Mouse (Mus musculus) myocyte (in vitro differentiated cells): Measurements from ENCODE around the gene Adipor1.

Experiments used
- MAX ChIP-seq: IDR thresholded peaks from one replicate; pipeline ENCODE4 v1.6.1; 2011; ENCODE audit warnings: low read depth, mild to moderate bottlenecking, control low read depth
- MYOD1 ChIP-seq, 3 experiments: IDR thresholded peaks; one replicate each; pipeline ENCODE4 v1.6.1; 2011; ENCODE audit warnings: control low read depth in 2 of 3, low read depth in 2 of 3, mild to moderate bottlenecking in 2 of 3, moderate library complexity in 1 of 3; ENCODE audit not compliant: insufficient read length in 2 of 3, control insufficient read depth in 1 of 3
- MYOG ChIP-seq, 3 experiments: IDR thresholded peaks; one replicate each; pipeline ENCODE4 v1.6.1; 2011; ENCODE audit warnings: control low read depth in 2 of 3, low read depth in 2 of 3, mild to moderate bottlenecking in 2 of 3; ENCODE audit not compliant: insufficient read length in 2 of 3, control insufficient read depth in 1 of 3, insufficient read depth in 1 of 3
- POLR2A ChIP-seq: IDR thresholded peaks from one replicate; pipeline ENCODE4 v1.6.1; 2011; ENCODE audit warnings: low read depth, mild to moderate bottlenecking, control low read depth, moderate library complexity; ENCODE audit not compliant: insufficient read length
- POLR2AphosphoS2 ChIP-seq: IDR thresholded peaks from one replicate; pipeline ENCODE4 v1.6.1; 2011; ENCODE audit warnings: low read depth, control low read depth; ENCODE audit not compliant: insufficient read length
- REST ChIP-seq: IDR thresholded peaks from one replicate; pipeline ENCODE4 v1.6.1; 2011; ENCODE audit warnings: mild to moderate bottlenecking, control low read depth, moderate library complexity; ENCODE audit not compliant: insufficient read depth, insufficient read length
- TCF3 ChIP-seq: IDR thresholded peaks from one replicate; pipeline ENCODE4 v1.6.1; 2011; ENCODE audit warnings: low read depth, control low read depth; ENCODE audit not compliant: insufficient read length
- USF1 ChIP-seq: IDR thresholded peaks from one replicate; pipeline ENCODE4 v1.6.1; 2011; ENCODE audit warnings: low read depth, mild to moderate bottlenecking, control low read depth, moderate library complexity

DNA sequence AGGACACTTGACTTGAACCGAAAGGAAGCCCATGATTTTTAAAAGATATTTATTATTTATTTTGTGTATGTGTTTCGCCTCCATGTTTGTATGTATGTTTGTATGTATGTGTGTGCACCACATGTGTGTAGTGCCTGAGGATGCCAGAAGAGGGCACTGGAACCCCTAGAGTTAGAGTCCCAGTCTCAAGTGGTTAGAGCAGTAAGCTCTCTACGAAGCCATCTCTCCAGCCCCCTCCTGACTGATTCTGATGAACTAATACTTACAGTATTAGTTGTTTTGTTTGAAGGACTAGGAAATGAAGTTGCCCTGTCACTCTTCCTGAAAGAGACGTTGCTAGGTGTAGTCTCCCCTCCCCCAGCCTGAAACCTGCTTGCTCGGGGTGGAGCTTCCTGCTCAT, 15.4 kb upstream of the Adipor1 start:
- TF ChIP-seq MYOG (IDR thresholded peaks at IDR 0.05; ENCODE audit: control insufficient read depth in 1 of 3, insufficient read depth in 1 of 3, insufficient read length in 2 of 3, low read depth in 2 of 3), result no peak
- TF ChIP-seq USF1, result no peak
- no peak for TF ChIP-seq MAX
- TF ChIP-seq POLR2A, result no peak
- TF ChIP-seq MYOD1 (IDR thresholded peaks at IDR 0.05; ENCODE audit: control insufficient read depth in 1 of 3, insufficient read length in 2 of 3, low read depth in 2 of 3), result no peak
- no peak for TF ChIP-seq POLR2AphosphoS2
- no peak for TF ChIP-seq TCF3
- TF ChIP-seq REST, result no peak
